Mouse (Mus musculus) cortical plate, adult 2 months (tissue): ENCODE data around the gene Slc25a15.

Source experiments
- CTCF ChIP-seq: fragments of 200-500 bp; IDR thresholded peaks from 2 replicates; pipeline ENCODE4 v1.5.1; 2011; ENCODE audit warnings: mild to moderate bottlenecking, control low read depth, low read length; ENCODE audit not compliant: insufficient read depth; ENCODE audit errors: extremely low read depth
- POLR2A ChIP-seq: fragments of 200-500 bp; IDR thresholded peaks from 2 replicates; pipeline ENCODE4 v1.6.1; 2011; ENCODE audit warnings: mild to moderate bottlenecking, low read length, control low read depth; ENCODE audit not compliant: insufficient read depth; ENCODE audit errors: extremely low read depth

- TF ChIP-seq POLR2A (peak; percentile 75), CTCF (no peak)
Observed at GRCm38 (mm10) chr8:22411282-22411702, 12.9 kb upstream of the Slc25a15 start, which contains the start of gene Mrps31.
